8 mouse cellular contexts compared by ENCODE assay signal in the genomic region with DNA sequence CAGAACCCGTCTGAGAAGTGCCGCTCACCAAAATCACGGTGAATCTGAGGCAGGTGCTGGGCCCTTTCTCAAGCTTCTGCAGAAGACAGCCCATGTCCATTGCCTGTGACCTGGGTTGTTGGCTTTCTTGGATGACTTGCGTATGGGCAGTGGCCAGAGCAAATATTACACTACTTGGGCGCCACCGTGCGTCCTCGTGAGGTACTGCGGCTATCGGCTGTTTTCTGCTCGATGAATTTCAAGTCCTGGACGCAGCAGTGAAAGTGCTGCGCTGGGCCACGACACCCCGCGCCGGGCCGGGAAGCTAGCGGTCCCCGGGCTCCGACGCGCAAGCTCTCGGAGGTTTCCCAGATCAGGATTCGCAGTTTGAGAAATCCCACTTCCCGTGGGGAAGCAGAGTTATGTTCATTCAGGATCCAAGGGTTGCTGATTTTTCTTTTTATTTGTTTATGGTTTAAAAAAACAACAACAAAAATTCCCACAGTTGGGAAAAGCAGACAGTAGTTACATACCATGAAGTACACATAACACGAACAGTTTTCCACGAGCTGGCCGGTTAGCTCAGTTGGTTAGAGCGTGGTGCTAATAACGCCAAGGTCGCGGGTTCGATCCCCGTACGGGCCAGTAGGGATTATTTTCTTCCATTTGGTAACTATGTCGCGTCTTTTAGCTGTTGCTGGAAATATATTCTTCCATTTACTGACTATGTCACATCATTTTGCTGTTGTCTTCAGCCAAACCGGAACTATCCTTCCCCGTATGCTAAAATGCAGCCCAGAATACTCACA. TPM values are rescaled to one million over a fixed set of nuclear protein-coding genes. Genes with fewer than 3 reads are reported as not detected.
DNase-seq lines count a peak whose midpoint lies in the region; ATAC-seq and TF ChIP-seq lines count a peak whose summit lies in the region.

No protein-coding gene starts in this region.

- peak; percentile 97 for TF ChIP-seq CTCF in bone marrow, adult 2 months (IDR thresholded peaks at IDR 0.05; ENCODE audit: control insufficient read depth, insufficient read depth, low read length)
- TF ChIP-seq CTCF in midbrain, postnatal 0 days (IDR thresholded peaks at IDR 0.05) = peak; percentile 92

- peak overlapping the region; percentile 60 for H3K4me3 ChIP-seq in bone marrow, adult 2 months (replicated peaks; ENCODE audit: control insufficient read depth, low read depth, low read length)
- H3K4me3 ChIP-seq in embryonic facial prominence, embryonic 15.5 days (replicated peaks) = peak overlapping the region; percentile 59
- peak overlapping the region; percentile 60 for H3K4me3 ChIP-seq in kidney, embryonic 14.5 days (ENCODE audit: low read length)
- H3K4me3 ChIP-seq in limb, embryonic 15.5 days = peak overlapping the region; percentile 51
- peak overlapping the region; percentile 45 for H3K4me3 ChIP-seq in midbrain, postnatal 0 days (ENCODE audit: low read depth, low read length)

- WGBS in bone marrow, adult 2 months = 1% methylated on average over 40 of the region's 40 CpGs
- under 1% methylated on average over 40 of the region's 40 CpGs for WGBS in embryonic facial prominence, embryonic 15.5 days
- 1% methylated on average over 40 of the region's 40 CpGs for WGBS in kidney, embryonic 14.5 days
- 1% methylated on average over 40 of the region's 40 CpGs for WGBS in limb, embryonic 15.5 days
- WGBS in midbrain, postnatal 0 days = under 1% methylated on average over 40 of the region's 40 CpGs

- ATAC-seq in embryonic facial prominence, embryonic 15.5 days (ENCODE audit: insufficient number of reproducible peaks, low FRiP score, low TSS enrichment, low read depth) = peak; percentile 76
- peak; percentile 78 for ATAC-seq in kidney, embryonic 14.5 days (ENCODE audit: low FRiP score, low TSS enrichment)
- peak; percentile 76 for ATAC-seq in limb, embryonic 15.5 days (ENCODE audit: insufficient number of reproducible peaks, low FRiP score, low TSS enrichment, low read depth)
- ATAC-seq in midbrain, postnatal 0 days (ENCODE audit: low FRiP score) = peak; percentile 70

- H3K27me3 ChIP-seq in embryonic facial prominence, embryonic 15.5 days = no peaks in the 10 kb centered on the region
- H3K27me3 ChIP-seq in kidney, embryonic 14.5 days (ENCODE audit: control insufficient read depth, insufficient read depth, low read length) = no peaks in the 10 kb centered on the region
- no peaks in the 10 kb centered on the region for H3K27me3 ChIP-seq in limb, embryonic 15.5 days
- H3K27me3 ChIP-seq in midbrain, postnatal 0 days (ENCODE audit: insufficient read depth, low read length) = no peaks in the 10 kb centered on the region

- TF ChIP-seq POLR2A in bone marrow, adult 2 months (IDR thresholded peaks at IDR 0.05; ENCODE audit: borderline replicate concordance, control insufficient read depth, low read depth, low read length) = 0 out of 2 replicates have a peak, but pooled peaks have one; percentile 18

- peak; percentile 98 for DNase-seq in 416B (ENCODE audit: low read depth)
- peak; percentile 86 to 96 for DNase-seq in heart, adult 9 months (ENCODE audit: low spot score in 2 of 2)
- peak; percentile 92 for DNase-seq in midbrain, postnatal 0 days (ENCODE audit: low spot score)
- DNase-seq in spleen, postnatal 10 days (ENCODE audit: low spot score in 2 of 2) = peak; percentile 96

- H3K36me3 ChIP-seq in embryonic facial prominence, embryonic 15.5 days = no peaks in the 10 kb centered on the region
- no peaks in the 10 kb centered on the region for H3K36me3 ChIP-seq in kidney, embryonic 14.5 days (ENCODE audit: control insufficient read depth, insufficient read depth, low read length)
- H3K36me3 ChIP-seq in limb, embryonic 15.5 days = no peaks in the 10 kb centered on the region
- H3K36me3 ChIP-seq in midbrain, postnatal 0 days (ENCODE audit: insufficient read depth, low read length) = no peaks in the 10 kb centered on the region

- H3K4me1 ChIP-seq in bone marrow, adult 2 months (ENCODE audit: control insufficient read depth, insufficient read depth, low read length) = no peaks in the 10 kb centered on the region; the same call in 1 of the 2 replicates
- H3K4me1 ChIP-seq in embryonic facial prominence, embryonic 15.5 days = no peaks in the 10 kb centered on the region
- H3K4me1 ChIP-seq in kidney, embryonic 14.5 days (ENCODE audit: control insufficient read depth, insufficient read depth, low read length) = no peaks in the 10 kb centered on the region
- 0 out of 2 replicates have a peak, but pooled peaks cover 4% of the 10 kb centered on the region for H3K4me1 ChIP-seq in limb, embryonic 15.5 days
- no peaks in the 10 kb centered on the region for H3K4me1 ChIP-seq in midbrain, postnatal 0 days (ENCODE audit: insufficient read depth, low read length)

- H3K4me2 ChIP-seq in embryonic facial prominence, embryonic 15.5 days (replicated peaks) = peak overlapping the region; percentile 55
- H3K4me2 ChIP-seq in kidney, embryonic 14.5 days (replicated peaks; ENCODE audit: low read depth, low read length) = peak overlapping the region; percentile 52
- H3K4me2 ChIP-seq in limb, embryonic 15.5 days = peak overlapping the region; percentile 52
- peak overlapping the region; percentile 55 for H3K4me2 ChIP-seq in midbrain, postnatal 0 days (ENCODE audit: low read depth, low read length, poor library complexity, severe bottlenecking)

- peak overlapping the region; percentile 62 for H3K27ac ChIP-seq in bone marrow, adult 2 months (ENCODE audit: control insufficient read depth, insufficient read depth, low read depth, low read length, poor library complexity)
- H3K27ac ChIP-seq in embryonic facial prominence, embryonic 15.5 days (replicated peaks) = peak overlapping the region; percentile 91
- peak overlapping the region; percentile 79 for H3K27ac ChIP-seq in kidney, embryonic 14.5 days (ENCODE audit: low read depth, low read length)
- peak overlapping the region; percentile 88 for H3K27ac ChIP-seq in limb, embryonic 15.5 days
- no peak overlapping the region for H3K27ac ChIP-seq in midbrain, postnatal 0 days (ENCODE audit: low read depth, low read length)

- peak overlapping the region; percentile 58 for H3K9ac ChIP-seq in embryonic facial prominence, embryonic 15.5 days
- H3K9ac ChIP-seq in kidney, embryonic 14.5 days (ENCODE audit: low read depth, low read length) = peak overlapping the region; percentile 68
- H3K9ac ChIP-seq in limb, embryonic 15.5 days = peak overlapping the region; percentile 51; the same call in 1 of the 2 replicates
- peak overlapping the region; percentile 54; the same call in 1 of the 2 replicates for H3K9ac ChIP-seq in midbrain, postnatal 0 days (replicated peaks; ENCODE audit: low read length, poor library complexity, severe bottlenecking)

- no peaks in the 10 kb centered on the region for H3K9me3 ChIP-seq in embryonic facial prominence, embryonic 15.5 days (replicated peaks)
- H3K9me3 ChIP-seq in kidney, embryonic 14.5 days (ENCODE audit: control insufficient read depth, low read length) = no peaks in the 10 kb centered on the region
- no peaks in the 10 kb centered on the region for H3K9me3 ChIP-seq in limb, embryonic 15.5 days
- no peaks in the 10 kb centered on the region for H3K9me3 ChIP-seq in midbrain, postnatal 0 days (ENCODE audit: low read length)

RNA-seq across cellular contexts. Expression of a gene that starts 6.5 kb away (rescaled TPM):
- polyA plus RNA-seq in bone marrow, adult 2 months (2011; ENCODE audit: insufficient read depth, insufficient read length, low replicate concordance, missing spikeins) = 31.8 and 40.4 TPM in 2 replicates
- polyA plus RNA-seq in embryonic facial prominence, embryonic 15.5 days (2015; fragmentation: Nextera tagmentation; extraction: Ambion mirVana) = 2.8 and 17.2 TPM in 2 replicates
- polyA plus RNA-seq in kidney, embryonic 14.5 days (2014; fragmentation: Nextera tagmentation; extraction: Ambion mirVana) = 8.6 and 14.9 TPM in 2 replicates
- polyA plus RNA-seq in limb, embryonic 15.5 days (2015; fragmentation: Nextera tagmentation; extraction: Ambion mirVana) = 4.7 and 7.2 TPM in 2 replicates
- 4.5 and 62.6 TPM in 2 replicates for total RNA-seq in midbrain, postnatal 0 days (2014; rRNA removed)
- 6.9 TPM in 1 of 2 replicates, not detected in the other for polyA plus RNA-seq in midbrain, postnatal 0 days (2015; fragmentation: Nextera tagmentation; extraction: Ambion mirVana)

RNA-seq across cellular contexts. Expression of a gene that starts 6.8 kb away (rescaled TPM):
- 109 and 137 TPM in 2 replicates for polyA plus RNA-seq in bone marrow, adult 2 months (2011; ENCODE audit: insufficient read depth, insufficient read length, low replicate concordance, missing spikeins)
- 3.1 and 4.0 TPM in 2 replicates for polyA plus RNA-seq in embryonic facial prominence, embryonic 15.5 days (2015; fragmentation: Nextera tagmentation; extraction: Ambion mirVana)
- 14.1 and 26.0 TPM in 2 replicates for polyA plus RNA-seq in kidney, embryonic 14.5 days (2014; fragmentation: Nextera tagmentation; extraction: Ambion mirVana)
- 4.2 and 6.2 TPM in 2 replicates for polyA plus RNA-seq in limb, embryonic 15.5 days (2015; fragmentation: Nextera tagmentation; extraction: Ambion mirVana)
- 112 and 321 TPM in 2 replicates for total RNA-seq in midbrain, postnatal 0 days (2014; rRNA removed)
- not detected in 2 replicates for polyA plus RNA-seq in midbrain, postnatal 0 days (2015; fragmentation: Nextera tagmentation; extraction: Ambion mirVana)

RNA-seq across cellular contexts. Expression of a gene that starts 12.3 kb away (rescaled TPM):
- 144 and 216 TPM in 2 replicates for polyA plus RNA-seq in bone marrow, adult 2 months (2011; ENCODE audit: insufficient read depth, insufficient read length, low replicate concordance, missing spikeins)
- 17.5 and 20.6 TPM in 2 replicates for polyA plus RNA-seq in embryonic facial prominence, embryonic 15.5 days (2015; fragmentation: Nextera tagmentation; extraction: Ambion mirVana)
- 33.2 and 38.0 TPM in 2 replicates for polyA plus RNA-seq in kidney, embryonic 14.5 days (2014; fragmentation: Nextera tagmentation; extraction: Ambion mirVana)
- 15.8 and 18.4 TPM in 2 replicates for polyA plus RNA-seq in limb, embryonic 15.5 days (2015; fragmentation: Nextera tagmentation; extraction: Ambion mirVana)
- total RNA-seq in midbrain, postnatal 0 days (2014; rRNA removed) = 10.0 and 19.2 TPM in 2 replicates
- 2.2 and 2.5 TPM in 2 replicates for polyA plus RNA-seq in midbrain, postnatal 0 days (2015; fragmentation: Nextera tagmentation; extraction: Ambion mirVana)

RNA-seq across cellular contexts. Expression of a gene that starts 13.9 kb away (rescaled TPM):
- polyA plus RNA-seq in bone marrow, adult 2 months (2011; ENCODE audit: insufficient read depth, insufficient read length, low replicate concordance, missing spikeins) = 11.7 and 42.0 TPM in 2 replicates
- 33.6 and 33.8 TPM in 2 replicates for polyA plus RNA-seq in embryonic facial prominence, embryonic 15.5 days (2015; fragmentation: Nextera tagmentation; extraction: Ambion mirVana)
- 81.2 and 125 TPM in 2 replicates for polyA plus RNA-seq in kidney, embryonic 14.5 days (2014; fragmentation: Nextera tagmentation; extraction: Ambion mirVana)
- 32.9 and 36.9 TPM in 2 replicates for polyA plus RNA-seq in limb, embryonic 15.5 days (2015; fragmentation: Nextera tagmentation; extraction: Ambion mirVana)
- 84.2 and 252 TPM in 2 replicates for total RNA-seq in midbrain, postnatal 0 days (2014; rRNA removed)
- 2.5 TPM in 1 of 2 replicates, not detected in the other for polyA plus RNA-seq in midbrain, postnatal 0 days (2015; fragmentation: Nextera tagmentation; extraction: Ambion mirVana)

RNA-seq across cellular contexts. Expression of a gene that starts 14.1 kb away (rescaled TPM):
- polyA plus RNA-seq in bone marrow, adult 2 months (2011; ENCODE audit: insufficient read depth, insufficient read length, low replicate concordance, missing spikeins) = 40.5 and 87.9 TPM in 2 replicates
- 5.7 and 6.9 TPM in 2 replicates for polyA plus RNA-seq in embryonic facial prominence, embryonic 15.5 days (2015; fragmentation: Nextera tagmentation; extraction: Ambion mirVana)
- polyA plus RNA-seq in kidney, embryonic 14.5 days (2014; fragmentation: Nextera tagmentation; extraction: Ambion mirVana) = 18.7 and 33.9 TPM in 2 replicates
- polyA plus RNA-seq in limb, embryonic 15.5 days (2015; fragmentation: Nextera tagmentation; extraction: Ambion mirVana) = 6.8 and 8.1 TPM in 2 replicates
- total RNA-seq in midbrain, postnatal 0 days (2014; rRNA removed) = 161 and 335 TPM in 2 replicates
- 2.7 and 3.2 TPM in 2 replicates for polyA plus RNA-seq in midbrain, postnatal 0 days (2015; fragmentation: Nextera tagmentation; extraction: Ambion mirVana)
